Mouse (Mus musculus) thymus, postnatal 0 days (tissue): Measurements from ENCODE around the gene Rnf115. TPM values are rescaled to one million over a fixed set of nuclear protein-coding genes. Genes with fewer than 3 reads are reported as not detected.
"Not testable (repeated sequence)": the region's sequence is repeated elsewhere in the genome, so short reads cannot be mapped to it uniquely, and the experiment has no call there.

Experiments used
- DNase-seq: peaks from one replicate; pipeline ENCODE4 v3.0.0-alpha.2; 2015; ENCODE audit warnings: low spot score
- polyA plus RNA-seq: library from polyadenylated mRNA; unstranded; fragments of >200 nt; fragmentation: Nextera tagmentation; extraction: Ambion mirVana; gene quantifications from 2 replicates; pipeline ENCODE4 v1.2.1, GENCODE M21; 2015

Rnf115 gene
- polyA plus RNA-seq, 1 experiment from 2014 or later: 65.9 TPM

DNA sequence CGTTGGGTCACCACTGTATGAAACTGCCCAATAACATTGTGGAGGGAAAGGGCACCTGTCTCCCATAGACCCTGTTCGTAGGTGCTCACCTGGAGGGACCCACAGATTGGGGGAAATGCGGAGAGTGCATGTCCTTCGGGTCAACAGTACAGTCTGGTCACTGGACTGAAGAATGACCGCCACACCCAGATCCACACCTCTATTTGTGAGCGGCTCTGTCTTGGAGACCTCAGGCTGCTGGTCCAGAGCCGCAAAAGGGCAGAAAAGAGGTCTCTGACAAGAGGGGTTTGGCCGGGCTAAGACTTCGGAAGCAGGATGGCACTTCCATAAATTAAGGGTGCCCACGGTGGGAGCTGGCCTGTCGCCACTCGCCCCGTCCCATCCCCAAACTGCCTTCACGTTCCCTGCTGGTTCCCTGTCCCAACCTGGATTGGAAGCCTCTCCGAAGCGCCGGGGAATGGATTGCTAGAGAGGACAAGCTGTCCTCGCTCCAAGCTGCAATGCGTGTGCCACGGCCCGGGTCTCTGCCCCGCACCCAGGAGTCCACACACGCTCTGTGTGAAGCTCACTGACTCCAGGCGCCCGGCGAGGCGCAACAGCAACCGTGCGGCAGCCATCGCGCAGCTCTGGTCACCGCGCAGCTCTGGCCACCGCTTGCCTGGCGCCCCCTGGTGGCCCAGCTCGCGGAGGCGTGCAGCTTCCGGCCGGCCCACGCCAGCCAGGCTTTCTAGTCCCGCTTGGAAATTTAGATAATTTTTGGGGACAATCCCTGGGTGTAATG, 19.4 kb upstream of the Rnf115 start, which contains the start of gene Nudt17:
TSS of gene Nudt17 (minus strand) at position 660 of the 781 bp plus-strand sequence.
- DNase-seq: peak; percentile 62

DNA sequence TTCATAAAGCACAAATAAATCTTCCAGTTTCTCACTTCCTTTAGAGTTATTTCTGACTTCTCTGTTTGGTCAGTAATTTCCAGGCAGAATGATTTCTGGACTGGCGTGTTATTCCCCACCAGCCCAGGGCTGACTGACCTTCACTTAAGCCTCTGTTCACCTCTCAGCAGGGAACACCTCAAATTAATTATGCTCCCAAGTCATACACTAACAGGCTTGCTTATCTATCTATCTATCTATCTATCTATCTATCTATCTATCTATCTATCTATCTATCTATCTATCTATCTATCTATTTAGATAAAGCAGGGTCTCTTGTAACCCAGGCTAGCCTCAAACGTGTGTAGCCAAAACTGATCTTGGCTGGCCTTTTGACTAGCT, 18.8 kb upstream of the Rnf115 start:
- DNase-seq: no peak

DNA sequence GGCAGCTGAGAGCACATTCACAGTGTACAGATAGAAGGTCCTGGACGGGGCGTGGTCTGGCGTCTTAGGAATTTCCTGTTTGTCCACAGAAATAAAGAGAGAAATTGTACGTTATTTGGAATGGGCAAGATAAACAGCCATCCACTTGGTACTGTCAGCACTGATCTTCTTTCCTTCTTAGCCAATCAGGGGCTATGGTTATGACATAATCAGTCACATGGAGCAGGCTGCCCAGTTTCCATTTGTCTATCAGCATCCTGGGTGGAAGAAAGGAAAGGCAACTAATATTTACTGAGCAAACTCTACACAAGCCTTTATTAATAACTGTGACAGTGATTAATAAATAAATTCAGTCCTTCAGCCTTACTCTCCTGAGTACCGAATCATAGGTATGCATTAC, 13.2 kb upstream of the Rnf115 start:
- no peak for DNase-seq

DNA sequence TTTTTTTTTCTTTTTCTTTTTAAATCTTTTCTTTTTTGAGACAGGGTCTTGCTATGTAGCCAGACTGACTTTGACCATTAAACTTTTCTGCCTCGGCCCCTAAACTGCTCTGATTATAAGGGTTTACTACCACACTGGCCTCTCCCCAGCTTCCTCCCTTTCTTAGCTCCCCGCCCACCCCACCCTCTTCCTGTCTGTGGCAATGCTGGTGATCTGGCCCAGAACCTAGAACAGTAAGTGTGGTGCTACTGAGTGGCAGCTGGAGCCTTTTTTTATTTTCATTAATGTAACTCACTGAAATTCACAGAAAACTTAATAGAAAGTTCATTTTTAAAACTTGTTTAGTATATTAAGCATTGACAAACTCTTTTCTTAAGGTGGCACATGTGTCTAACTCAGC, 11.6 kb upstream of the Rnf115 start:
- no peak for DNase-seq

DNA sequence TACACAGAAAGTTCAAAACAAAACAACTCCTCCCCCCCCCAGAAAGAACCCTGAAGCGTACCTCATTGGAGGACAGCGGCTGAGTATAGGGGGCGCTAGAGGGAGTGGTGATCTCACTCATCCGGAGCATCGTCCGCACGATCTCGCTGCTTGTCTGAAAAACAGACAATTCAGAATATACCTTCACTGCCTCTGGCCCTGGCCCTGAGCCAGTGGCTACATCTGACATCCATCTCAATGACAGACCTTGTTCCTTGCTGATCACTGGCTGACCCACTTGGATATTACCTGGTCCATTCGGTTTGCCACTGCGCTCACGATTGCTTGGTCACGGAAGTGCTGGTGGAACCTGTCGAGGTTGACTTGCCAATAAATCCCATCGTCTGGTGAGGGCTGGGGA, 8.3 kb upstream of the Rnf115 start:
- DNase-seq: peak; percentile 39

DNA sequence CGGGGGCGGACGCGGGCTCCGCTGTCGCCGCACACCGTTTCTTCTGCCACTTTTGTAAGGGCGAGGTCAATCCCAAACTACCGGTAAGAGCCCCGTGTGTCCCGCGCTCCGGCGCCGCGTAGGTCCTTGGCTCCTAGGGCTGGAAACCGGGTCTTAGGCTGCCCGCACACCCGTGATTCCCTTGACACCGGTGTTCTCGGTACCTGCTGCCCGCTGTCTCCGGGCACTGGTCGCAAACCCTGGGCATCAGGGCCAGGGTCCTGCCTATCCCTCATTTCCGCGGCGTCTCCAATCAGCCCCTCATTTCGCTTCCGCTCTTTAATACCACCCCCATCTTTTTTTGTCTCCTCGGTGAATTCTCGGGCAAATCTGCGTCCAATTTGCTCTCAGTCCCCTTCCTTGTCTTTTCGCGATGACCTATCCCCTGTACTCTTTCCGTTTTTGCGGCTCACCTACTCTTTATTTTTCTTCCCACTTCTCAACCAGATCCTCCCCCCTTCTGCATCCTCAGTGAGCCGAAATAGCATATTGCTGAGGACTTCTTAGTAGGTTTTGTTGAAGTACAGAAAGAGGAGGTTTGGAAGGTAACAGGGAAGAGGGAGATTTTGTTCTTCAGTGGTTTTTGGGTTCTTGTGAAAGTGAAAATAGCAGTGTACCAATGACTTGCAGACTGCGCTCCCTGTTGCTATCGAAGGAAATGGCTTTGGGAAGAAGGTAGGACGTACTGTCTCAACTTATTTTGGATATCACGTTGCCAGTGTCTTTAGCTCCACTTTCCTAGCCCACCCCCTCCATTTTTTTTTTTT, 567 bp downstream of the Rnf115 start:
- DNase-seq: peak; percentile 35

DNA sequence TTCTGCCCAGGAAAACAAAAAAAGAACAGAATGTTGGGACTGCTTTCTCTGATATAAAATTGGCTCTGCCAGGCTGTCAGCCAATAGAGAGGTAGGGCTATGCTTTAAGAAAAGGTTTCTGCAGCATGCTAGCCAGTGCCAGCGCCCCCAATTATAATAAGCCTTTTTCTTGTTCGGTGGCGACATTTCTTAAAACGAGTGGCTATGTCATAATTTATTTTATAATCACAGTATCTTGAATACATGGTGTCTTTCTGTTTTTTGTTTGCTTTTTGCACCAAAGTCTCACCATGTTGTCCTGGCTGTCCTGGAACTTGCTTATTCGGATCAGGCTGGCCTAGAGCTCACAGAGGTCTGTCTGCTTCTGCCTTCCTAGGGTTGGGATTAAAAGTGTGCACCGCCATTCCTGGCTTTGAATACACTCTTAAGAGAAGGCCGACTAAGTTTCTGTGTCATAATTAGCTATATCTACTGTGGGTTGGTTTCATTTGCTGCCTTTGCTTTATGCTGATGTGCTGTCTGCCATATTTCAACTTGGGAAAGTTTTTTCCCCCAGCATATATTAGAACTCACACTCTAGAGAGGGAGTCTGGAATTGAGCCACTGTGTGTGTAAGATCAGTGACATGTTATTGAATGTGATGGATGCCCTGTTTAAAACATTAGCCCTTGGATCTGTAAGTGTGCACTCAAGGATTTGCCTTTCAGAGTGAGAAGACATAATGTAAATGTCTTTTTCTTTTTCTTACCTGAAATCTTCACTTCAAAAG, 1.4 kb downstream of the Rnf115 start:
- no peak for DNase-seq

DNA sequence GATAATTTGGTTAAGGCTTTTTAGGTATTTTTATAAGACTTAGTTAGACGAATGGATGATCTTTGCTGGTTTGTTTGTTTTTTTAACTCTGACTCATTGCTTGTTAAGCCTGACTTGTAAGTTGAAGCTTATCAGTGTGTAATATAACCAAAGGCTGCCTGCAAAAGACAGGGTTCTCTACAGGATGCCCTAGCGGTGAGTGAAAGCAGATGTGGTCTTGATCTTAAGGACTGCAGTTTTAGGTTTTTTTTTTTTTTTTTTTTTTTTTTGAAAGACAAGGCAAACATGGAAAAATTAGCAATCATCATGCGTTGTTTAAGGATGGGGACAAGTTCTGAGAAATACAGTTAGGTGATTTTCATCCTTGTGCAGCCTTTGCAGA, 1.9 kb downstream of the Rnf115 start:
- DNase-seq: peak; percentile 57

DNA sequence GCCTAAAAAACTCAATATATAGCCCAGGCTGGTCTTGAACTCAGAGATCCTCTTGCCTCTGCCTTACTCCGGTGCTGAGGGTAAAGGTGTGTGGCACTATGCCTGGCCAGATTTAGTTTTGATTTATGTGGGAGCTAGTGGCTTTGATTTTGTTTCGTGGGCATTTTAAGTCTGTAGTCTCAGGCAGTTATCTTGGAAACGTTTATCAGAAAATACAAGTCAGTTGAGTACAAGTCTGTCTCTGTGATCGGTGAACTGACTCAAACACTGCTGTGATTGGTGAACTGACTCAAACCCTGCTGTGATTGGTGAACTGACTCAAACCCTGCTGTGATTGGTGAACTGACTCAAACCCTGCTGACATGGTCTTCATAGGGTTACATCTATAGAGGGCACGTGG, 3.3 kb downstream of the Rnf115 start:
- DNase-seq: no peak

DNA sequence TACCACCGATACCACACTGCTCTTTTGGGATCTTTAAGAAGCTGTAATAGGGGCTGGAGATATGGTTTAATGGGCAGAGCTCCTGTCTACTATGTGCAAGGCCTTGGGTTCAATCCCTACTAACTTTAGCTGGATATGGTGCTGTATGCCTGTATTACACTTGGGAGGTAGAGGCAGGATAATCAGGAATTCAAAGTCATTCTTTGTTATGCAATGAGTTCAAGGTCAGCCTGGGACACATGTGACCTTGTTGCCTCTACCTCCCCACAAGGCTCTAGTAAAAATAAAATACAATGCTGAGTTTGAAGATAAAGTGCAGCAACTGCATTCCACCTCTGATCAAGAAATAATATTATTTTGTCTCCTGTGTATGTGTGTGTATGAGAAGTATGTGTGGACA, 6.5 kb downstream of the Rnf115 start:
- no peak for DNase-seq

DNA sequence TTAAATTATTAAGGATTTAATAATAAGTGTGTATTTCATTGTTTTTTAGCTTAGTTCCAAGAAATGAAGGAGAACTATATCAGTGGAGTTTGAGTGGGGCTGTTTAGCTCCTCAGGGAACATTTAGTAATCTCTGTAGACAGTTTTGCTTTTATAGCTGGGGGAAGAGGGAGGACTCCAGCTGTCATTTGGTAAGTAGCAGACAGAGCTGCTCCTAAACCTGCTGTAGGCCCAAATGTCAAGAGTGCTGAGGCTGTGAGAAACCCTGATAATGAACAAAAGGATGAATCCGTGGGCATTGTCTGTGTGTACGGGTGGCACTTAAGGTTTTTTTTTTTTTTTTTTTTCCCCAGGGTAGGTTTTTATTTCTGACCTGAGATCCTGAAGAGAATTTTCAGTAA, 7.7 kb downstream of the Rnf115 start:
- DNase-seq: no peak

DNA sequence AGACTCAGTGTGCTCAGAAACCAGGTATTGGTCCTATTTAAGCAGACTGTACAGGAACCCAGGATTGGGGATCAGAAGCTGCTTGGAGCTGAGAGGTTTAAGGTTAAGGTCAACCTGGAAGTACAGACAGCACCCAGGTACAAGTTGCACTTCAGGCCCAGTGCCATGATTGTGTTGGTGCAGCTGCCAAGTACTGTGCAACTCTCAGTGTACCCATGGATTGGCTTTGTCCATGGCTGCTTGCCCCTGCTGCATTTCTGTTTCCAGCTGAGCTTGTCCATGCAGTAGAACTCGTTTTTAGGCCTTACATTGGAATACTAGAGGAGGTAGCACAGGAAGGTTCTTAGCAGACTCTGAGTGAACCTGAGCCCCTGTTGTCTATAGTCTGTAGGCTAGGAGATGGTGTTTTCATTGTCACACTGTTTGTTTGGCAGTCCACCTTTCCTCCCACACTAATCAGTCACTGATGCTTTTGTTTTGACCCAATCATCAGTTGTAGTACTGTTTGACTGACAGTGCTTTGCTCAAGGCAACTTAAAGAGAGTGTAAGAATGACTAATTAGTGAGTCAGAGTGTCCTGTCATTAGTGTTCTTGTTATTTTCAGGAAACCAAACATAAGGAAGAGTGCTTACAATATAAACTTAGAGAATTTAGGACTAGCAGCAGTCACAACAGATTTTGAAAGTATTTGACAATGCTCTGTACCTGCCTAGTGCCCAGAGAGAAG, 9.7 kb downstream of the Rnf115 start:
- DNase-seq: no peak

DNA sequence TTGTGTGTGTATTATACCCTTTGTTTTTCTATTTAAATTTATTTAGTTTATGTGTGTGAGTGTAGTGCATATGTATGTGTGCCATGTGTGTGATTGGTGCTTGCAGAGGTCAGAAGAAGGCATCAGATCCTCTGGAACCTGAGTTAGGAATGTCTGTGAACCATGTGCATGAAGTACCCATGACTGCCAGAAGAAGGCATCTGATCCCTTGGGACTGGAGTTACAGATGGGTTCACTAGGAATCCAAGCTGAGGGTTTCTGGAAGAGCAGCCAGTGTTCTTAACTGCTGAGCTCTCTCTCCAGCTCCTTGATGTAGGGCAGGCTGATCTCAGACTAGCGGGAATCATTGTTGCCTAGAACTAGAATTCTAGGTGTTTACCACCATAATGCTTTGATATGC, 10.5 kb downstream of the Rnf115 start:
- no peak for DNase-seq

DNA sequence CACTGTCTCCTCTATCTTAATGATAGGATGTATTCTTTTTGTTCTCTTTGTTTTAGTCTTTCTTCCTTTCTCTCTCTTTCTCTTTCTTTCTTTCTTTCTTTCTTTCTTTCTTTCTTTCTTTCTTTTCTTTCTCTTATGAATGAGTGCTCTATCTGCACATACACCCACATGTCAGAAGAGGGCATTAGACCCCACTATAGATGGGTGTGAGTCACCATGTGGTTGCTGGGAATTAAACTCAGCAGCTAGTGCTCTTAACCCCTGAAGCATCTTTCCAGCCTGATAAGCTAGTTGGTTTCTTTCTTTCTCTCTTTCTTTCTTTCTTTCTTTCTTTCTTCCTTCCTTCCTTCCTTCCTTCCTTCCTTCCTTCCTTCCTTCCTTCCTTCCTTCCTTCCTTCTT, 12.8 kb downstream of the Rnf115 start:
- not testable (repeated sequence) for DNase-seq

DNA sequence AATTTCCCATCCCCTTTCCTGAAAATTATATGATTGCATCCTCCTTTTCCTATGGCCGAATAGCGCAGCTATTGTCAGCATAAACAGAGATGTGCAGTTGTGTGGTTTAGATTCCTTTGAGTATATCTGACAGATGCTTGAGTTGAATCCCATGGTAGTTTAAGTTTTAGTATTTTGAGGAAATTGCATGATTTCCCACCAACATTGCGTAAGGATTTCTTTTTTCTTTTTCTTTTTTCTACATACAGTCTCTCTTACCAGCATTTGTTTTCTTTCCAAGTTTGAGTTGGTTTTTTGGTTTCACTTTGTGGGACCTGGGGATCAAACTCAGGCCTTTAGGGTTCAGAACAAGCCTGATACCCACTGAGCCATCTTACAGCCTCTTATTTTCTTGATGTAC, 16.9 kb downstream of the Rnf115 start:
- no peak for DNase-seq

DNA sequence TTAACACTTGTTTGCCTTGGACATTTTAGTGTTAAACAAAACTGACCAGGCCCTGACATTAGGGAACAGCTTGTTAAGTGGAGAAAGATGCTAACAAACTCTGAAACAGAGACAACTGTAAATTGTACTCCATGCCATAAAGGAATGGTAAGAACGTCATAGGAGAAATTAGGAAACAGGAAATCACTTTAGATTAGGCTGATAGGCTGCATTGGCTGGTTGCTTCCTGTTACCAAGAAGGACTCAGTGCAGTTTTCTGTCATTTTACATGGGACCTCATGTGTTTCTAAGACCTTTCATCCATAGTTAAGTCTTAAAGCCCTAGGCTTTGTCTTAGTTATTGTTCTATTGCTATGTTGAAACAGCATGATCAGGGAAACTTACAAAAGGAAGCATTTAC, 19.4 kb downstream of the Rnf115 start:
- no peak for DNase-seq

DNA sequence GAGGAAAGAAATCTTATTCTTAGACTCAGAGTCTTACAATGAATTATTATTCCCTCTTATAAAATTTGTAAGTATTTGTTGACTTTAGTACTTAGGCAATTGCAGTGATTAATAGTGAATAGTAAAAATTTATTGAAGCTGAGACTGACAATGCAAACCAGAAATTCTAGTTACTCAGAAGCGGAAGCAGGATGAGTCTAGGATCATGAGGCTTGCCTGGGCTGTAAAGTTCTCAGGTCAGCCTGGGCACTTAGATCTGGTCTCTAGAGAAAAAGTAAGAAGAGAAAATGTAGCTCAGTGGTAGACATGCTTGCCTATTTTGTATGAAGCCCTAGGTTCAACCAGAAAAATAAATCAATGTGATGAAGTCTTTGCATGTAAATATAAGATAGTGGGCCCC, 28.5 kb downstream of the Rnf115 start:
- DNase-seq: no peak

DNA sequence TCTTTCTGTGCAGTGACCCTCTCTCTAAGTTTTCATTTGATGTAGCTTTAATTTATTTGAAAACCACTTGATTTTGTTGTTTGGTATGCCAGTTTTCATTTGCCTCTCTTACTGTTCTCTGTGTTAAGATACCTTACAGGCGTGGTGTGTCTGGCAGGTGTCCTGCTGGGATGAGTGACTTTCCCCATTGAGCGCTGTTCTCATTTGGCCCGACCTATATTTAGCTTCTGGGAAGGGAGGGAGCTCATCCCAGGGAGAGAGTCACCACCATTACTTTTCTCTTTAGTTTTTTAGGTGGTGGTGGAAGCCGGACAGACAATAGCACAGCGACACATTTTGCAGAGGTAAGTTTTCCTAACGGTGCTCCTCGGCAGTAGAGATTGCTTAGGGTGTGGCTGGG, 30.2 kb downstream of the Rnf115 start:
- no peak for DNase-seq

DNA sequence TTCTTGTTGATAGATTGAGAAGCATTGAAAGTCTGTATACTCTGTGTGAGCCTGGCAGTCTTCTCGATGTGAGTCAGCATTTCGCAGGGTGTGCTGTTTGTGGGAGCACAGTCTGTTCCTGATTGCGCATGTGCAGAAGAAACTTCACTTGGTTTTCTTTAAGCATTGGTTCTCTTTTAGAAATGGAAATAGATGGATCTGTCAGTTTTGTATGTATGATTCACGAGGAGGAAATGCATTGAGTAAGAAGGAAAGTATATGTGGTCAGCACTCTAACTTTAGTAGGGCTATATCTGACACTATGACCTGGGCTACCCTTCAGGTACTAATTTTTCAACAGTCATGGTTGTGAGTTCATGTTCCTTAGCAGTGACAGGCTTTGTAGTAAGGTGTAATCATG, 32.2 kb downstream of the Rnf115 start:
- no peak for DNase-seq

DNA sequence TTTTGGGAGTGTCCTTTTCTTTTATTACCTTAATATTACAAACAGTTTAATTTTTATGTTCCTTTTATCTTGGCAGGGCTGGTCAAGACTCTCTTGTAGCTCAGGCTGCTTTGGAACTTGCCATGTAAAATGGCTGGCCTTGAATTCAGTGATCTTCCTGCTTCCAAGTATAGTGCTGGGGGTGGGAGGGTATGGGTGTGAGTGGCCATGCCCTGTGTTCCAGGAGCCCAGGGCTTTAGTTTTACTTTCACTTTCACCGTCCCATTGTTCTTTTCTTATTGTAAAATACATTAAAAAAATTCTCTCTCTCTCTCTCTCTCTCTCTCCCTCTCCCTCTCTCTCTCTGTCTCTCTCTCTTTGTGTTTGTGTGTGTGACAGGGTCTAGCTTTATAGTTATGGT, 37.1 kb downstream of the Rnf115 start:
- DNase-seq: peak; percentile 17

DNA sequence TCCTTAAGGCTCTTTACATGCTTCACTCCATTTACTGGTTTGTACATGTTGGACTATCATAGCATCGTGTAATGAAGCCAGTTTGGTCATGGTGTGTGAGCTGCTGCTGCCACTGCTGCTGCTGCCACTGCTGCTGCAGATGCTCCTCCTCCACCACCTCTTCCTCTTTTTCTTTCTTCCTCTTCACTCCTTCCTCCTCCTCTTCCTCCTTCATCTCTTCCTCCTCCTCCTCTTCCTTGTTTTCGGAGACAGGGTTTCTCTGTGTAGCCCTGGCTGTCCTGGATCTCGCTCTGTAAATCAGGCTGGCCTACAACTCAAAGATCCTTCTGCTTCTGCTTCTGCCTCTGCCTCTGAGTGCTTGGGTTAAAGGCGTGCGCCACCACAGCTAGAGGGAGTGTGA, 42.5 kb downstream of the Rnf115 start:
- no peak for DNase-seq
